Mouse (Mus musculus): Measurements from ENCODE around the gene Serping1. TPM values are rescaled to one million over a fixed set of nuclear protein-coding genes. Genes with fewer than 3 reads are reported as not detected.
"Not testable (repeated sequence)": the region's sequence is repeated elsewhere in the genome, so short reads cannot be mapped to it uniquely, and the experiment has no call there.

Gene Serping1
- total RNA-seq (2017), result not detected in 2 replicates

GRCm38 (mm10) chr2:84775241-84775640 is at the start of gene Serping1:
Gene Serping1, minus strand, starts transcription at chr2:84775444.
- no peak for ATAC-seq (ENCODE audit: extremely low read depth, insufficient number of reproducible peaks, low FRiP score, poor library complexity, severe bottlenecking)

- ATAC-seq (ENCODE audit: extremely low read depth, insufficient number of reproducible peaks, low FRiP score, poor library complexity, severe bottlenecking), result no peak
These were observed 48.0 kb upstream of the Serping1 start for GRCm38 (mm10) chr2:84823237-84823636.

- no peak for ATAC-seq (ENCODE audit: extremely low read depth, insufficient number of reproducible peaks, low FRiP score, poor library complexity, severe bottlenecking)
These were observed 47.3 kb upstream of the Serping1 start, which contains the start of gene Smtnl1 for GRCm38 (mm10) chr2:84822552-84822951. Gene Smtnl1, minus strand, starts transcription at chr2:84822652.

- ATAC-seq (ENCODE audit: extremely low read depth, insufficient number of reproducible peaks, low FRiP score, poor library complexity, severe bottlenecking), result no peak
These were observed 44.6 kb upstream of the Serping1 start for GRCm38 (mm10) chr2:84819861-84820260.

- ATAC-seq (ENCODE audit: extremely low read depth, insufficient number of reproducible peaks, low FRiP score, poor library complexity, severe bottlenecking), result no peak
These were observed 37.4 kb upstream of the Serping1 start for GRCm38 (mm10) chr2:84812676-84813075.

GRCm38 (mm10) chr2:84811880-84812279 is 36.6 kb upstream of the Serping1 start:
- ATAC-seq (ENCODE audit: extremely low read depth, insufficient number of reproducible peaks, low FRiP score, poor library complexity, severe bottlenecking), result no peak

- peak; percentile 87 for ATAC-seq (ENCODE audit: extremely low read depth, insufficient number of reproducible peaks, low FRiP score, poor library complexity, severe bottlenecking)
These were observed 35.8 kb upstream of the Serping1 start for GRCm38 (mm10) chr2:84810886-84811577.

GRCm38 (mm10) chr2:84810526-84810885 is 35.3 kb upstream of the Serping1 start:
- ATAC-seq (ENCODE audit: extremely low read depth, insufficient number of reproducible peaks, low FRiP score, poor library complexity, severe bottlenecking), result no peak

GRCm38 (mm10) chr2:84809330-84809729 is 34.1 kb upstream of the Serping1 start:
- ATAC-seq (ENCODE audit: extremely low read depth, insufficient number of reproducible peaks, low FRiP score, poor library complexity, severe bottlenecking), result no peak

- ATAC-seq (ENCODE audit: extremely low read depth, insufficient number of reproducible peaks, low FRiP score, poor library complexity, severe bottlenecking), result no peak
These were observed 31.3 kb upstream of the Serping1 start for GRCm38 (mm10) chr2:84806546-84806945.

GRCm38 (mm10) chr2:84803963-84804362 is 28.7 kb upstream of the Serping1 start:
- no peak for ATAC-seq (ENCODE audit: extremely low read depth, insufficient number of reproducible peaks, low FRiP score, poor library complexity, severe bottlenecking)

- ATAC-seq (ENCODE audit: extremely low read depth, insufficient number of reproducible peaks, low FRiP score, poor library complexity, severe bottlenecking), result not testable (repeated sequence)
These were observed 26.0 kb upstream of the Serping1 start for GRCm38 (mm10) chr2:84801223-84801622.

GRCm38 (mm10) chr2:84800304-84800703 is 25.1 kb upstream of the Serping1 start:
- ATAC-seq (ENCODE audit: extremely low read depth, insufficient number of reproducible peaks, low FRiP score, poor library complexity, severe bottlenecking), result no peak

- peak; percentile 83 for ATAC-seq (ENCODE audit: extremely low read depth, insufficient number of reproducible peaks, low FRiP score, poor library complexity, severe bottlenecking)
These were observed 23.9 kb upstream of the Serping1 start for GRCm38 (mm10) chr2:84799041-84799561.

GRCm38 (mm10) chr2:84798493-84798921 is 23.3 kb upstream of the Serping1 start, which contains the start of gene Ube2l6:
Gene Ube2l6, plus strand, starts transcription at chr2:84798828.
- peak; percentile 35; the same call in 1 of the 2 replicates for ATAC-seq (ENCODE audit: extremely low read depth, insufficient number of reproducible peaks, low FRiP score, poor library complexity, severe bottlenecking)

- peak; percentile 71 for ATAC-seq (ENCODE audit: extremely low read depth, insufficient number of reproducible peaks, low FRiP score, poor library complexity, severe bottlenecking)
These were observed 22.7 kb upstream of the Serping1 start for GRCm38 (mm10) chr2:84797833-84798492.

GRCm38 (mm10) chr2:84793871-84794270 is 18.6 kb upstream of the Serping1 start:
- ATAC-seq (ENCODE audit: extremely low read depth, insufficient number of reproducible peaks, low FRiP score, poor library complexity, severe bottlenecking), result no peak

- ATAC-seq (ENCODE audit: extremely low read depth, insufficient number of reproducible peaks, low FRiP score, poor library complexity, severe bottlenecking), result no peak
These were observed 17.9 kb upstream of the Serping1 start for GRCm38 (mm10) chr2:84793154-84793553.

- ATAC-seq (ENCODE audit: extremely low read depth, insufficient number of reproducible peaks, low FRiP score, poor library complexity, severe bottlenecking), result no peak
These were observed 17.3 kb upstream of the Serping1 start for GRCm38 (mm10) chr2:84792516-84792915.

- no peak for ATAC-seq (ENCODE audit: extremely low read depth, insufficient number of reproducible peaks, low FRiP score, poor library complexity, severe bottlenecking)
These were observed 15.2 kb upstream of the Serping1 start for GRCm38 (mm10) chr2:84790418-84790817.
